Mouse (Mus musculus): ENCODE data around the gene Adgrb2. TPM values are rescaled to one million over a fixed set of nuclear protein-coding genes. Genes with fewer than 3 reads are reported as not detected.
A peak's percentile ranks its signal among the peaks of the same experiment; 100 is the strongest.

Gene Adgrb2
- polyA plus RNA-seq (2014; fragmentation: Nextera tagmentation; extraction: Ambion mirVana), result 3.6 and 8.2 TPM in 2 replicates

- ATAC-seq (replicated peaks; ENCODE audit: low FRiP score) (peak; percentile 40; the same call in 1 of the 2 replicates), DNase-seq (ENCODE audit: low spot score) (peak; percentile 78)
- Histone ChIP-seq H3K27ac (ENCODE audit: low read depth, low read length) (no peak within 1 kb of the TSS), H3K4me1 (replicated peaks; ENCODE audit: control insufficient read depth, insufficient read depth, low read length) (peaks cover 38% of the 10 kb centered on the region), H3K4me2 (ENCODE audit: low read depth, low read length, severe bottlenecking) (peak within 1 kb of the TSS; percentile 97), H3K27me3 (ENCODE audit: control insufficient read depth, insufficient read depth, low read length) (peaks cover 34% of the 10 kb centered on the region), H3K9ac (ENCODE audit: low read length) (peak within 1 kb of the TSS; percentile 74), H3K4me3 (ENCODE audit: low read depth, low read length) (peak within 1 kb of the TSS; percentile 72), H3K36me3 (ENCODE audit: control insufficient read depth, insufficient read depth, low read length) (no peaks in the 10 kb centered on the region), H3K9me3 (ENCODE audit: control insufficient read depth, low read length) (no peaks in the 10 kb centered on the region)
- WGBS, result under 1% methylated on average over 45 of the region's 77 CpGs
Measured at GRCm38 (mm10) chr4:129984421-129985061, at the start of gene Adgrb2. Adgrb2 (plus strand) TSS chr4:129984870.

DNA sequence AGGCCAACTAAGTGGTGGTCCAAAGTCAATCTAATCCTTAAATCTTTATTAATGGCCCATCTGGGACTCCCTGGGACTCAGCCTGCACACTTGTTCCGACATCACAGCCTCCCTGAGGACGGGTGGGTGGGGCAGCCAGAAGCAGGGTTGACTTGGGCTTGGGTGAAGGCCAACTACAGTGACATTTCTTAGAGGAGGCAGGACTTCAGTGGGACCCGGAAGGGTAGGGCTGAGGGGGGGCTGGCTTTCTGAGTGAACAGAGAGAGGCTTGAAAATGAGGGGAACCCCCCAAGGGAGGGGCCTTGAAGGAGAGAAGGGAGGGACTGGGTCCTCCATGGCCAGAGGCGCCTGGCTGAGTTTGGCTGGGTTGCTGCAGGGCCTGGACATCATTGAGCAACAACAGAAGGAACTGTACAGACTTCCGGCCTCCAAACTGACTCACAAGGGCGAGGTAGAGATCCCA, 33.3 kb upstream of the Adgrb2 start:
- Histone ChIP-seq H3K9ac (ENCODE audit: low read length) (no peak overlapping the region), H3K9me3 (ENCODE audit: control insufficient read depth, low read length) (no peaks in the 10 kb centered on the region), H3K4me3 (ENCODE audit: low read depth, low read length) (no peak overlapping the region), H3K27ac (ENCODE audit: low read depth, low read length) (no peak overlapping the region), H3K4me2 (ENCODE audit: low read depth, low read length, severe bottlenecking) (no peak overlapping the region), H3K4me1 (replicated peaks; ENCODE audit: control insufficient read depth, insufficient read depth, low read length) (no peaks in the 10 kb centered on the region), H3K36me3 (ENCODE audit: control insufficient read depth, insufficient read depth, low read length) (no peaks in the 10 kb centered on the region), H3K27me3 (ENCODE audit: control insufficient read depth, insufficient read depth, low read length) (no peaks in the 10 kb centered on the region)
- 82% methylated on average over 6 of the region's 6 CpGs for WGBS
- ATAC-seq (replicated peaks; ENCODE audit: low FRiP score) (no peak), DNase-seq (ENCODE audit: low spot score) (no peak)

DNA sequence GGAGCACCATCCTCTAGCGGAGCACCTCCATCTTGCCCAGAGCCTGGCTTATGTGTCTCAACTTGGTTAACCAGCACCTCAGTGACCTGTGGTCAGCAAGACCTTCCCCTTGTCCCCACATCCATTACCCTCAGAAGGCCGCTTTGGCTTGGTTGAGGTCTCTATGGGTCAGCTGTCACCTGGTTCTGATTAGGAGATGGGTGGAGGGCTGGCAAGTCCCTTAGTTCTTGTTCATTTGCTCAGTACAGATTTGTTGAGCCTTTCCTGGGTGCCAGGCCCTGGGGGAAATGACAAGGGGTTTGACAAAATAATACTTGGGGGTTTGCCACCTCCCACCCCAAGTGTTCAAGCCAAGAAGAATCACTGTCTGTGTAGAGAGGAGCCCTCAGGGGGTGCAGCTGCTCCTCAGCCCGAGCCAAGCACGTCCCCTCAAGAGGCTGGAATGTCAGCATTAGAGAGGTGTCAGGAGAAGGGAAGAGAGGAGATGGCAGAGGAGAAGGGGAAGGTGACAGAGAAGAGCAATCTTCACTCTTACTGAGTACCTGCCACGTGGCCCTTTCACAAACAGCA, 32.3 kb upstream of the Adgrb2 start:
- Histone ChIP-seq H3K4me3 (ENCODE audit: low read depth, low read length) (no peak overlapping the region), H3K9ac (ENCODE audit: low read length) (no peak overlapping the region), H3K4me2 (ENCODE audit: low read depth, low read length, severe bottlenecking) (no peak overlapping the region), H3K9me3 (ENCODE audit: control insufficient read depth, low read length) (no peaks in the 10 kb centered on the region), H3K27me3 (ENCODE audit: control insufficient read depth, insufficient read depth, low read length) (no peaks in the 10 kb centered on the region), H3K36me3 (ENCODE audit: control insufficient read depth, insufficient read depth, low read length) (no peaks in the 10 kb centered on the region), H3K4me1 (replicated peaks; ENCODE audit: control insufficient read depth, insufficient read depth, low read length) (no peaks in the 10 kb centered on the region), H3K27ac (ENCODE audit: low read depth, low read length) (no peak overlapping the region)
- 67% methylated on average over 5 of the region's 5 CpGs for WGBS
- no peak for ATAC-seq (replicated peaks; ENCODE audit: low FRiP score)
- DNase-seq (ENCODE audit: low spot score), result no peak

- Histone ChIP-seq H3K4me1 (replicated peaks; ENCODE audit: control insufficient read depth, insufficient read depth, low read length) (no peaks in the 10 kb centered on the region), H3K27me3 (ENCODE audit: control insufficient read depth, insufficient read depth, low read length) (no peaks in the 10 kb centered on the region), H3K9ac (ENCODE audit: low read length) (no peak overlapping the region), H3K9me3 (ENCODE audit: control insufficient read depth, low read length) (no peaks in the 10 kb centered on the region), H3K4me3 (ENCODE audit: low read depth, low read length) (no peak overlapping the region), H3K36me3 (ENCODE audit: control insufficient read depth, insufficient read depth, low read length) (no peaks in the 10 kb centered on the region), H3K27ac (ENCODE audit: low read depth, low read length) (no peak overlapping the region), H3K4me2 (ENCODE audit: low read depth, low read length, severe bottlenecking) (no peak overlapping the region)
- no peak for ATAC-seq (replicated peaks; ENCODE audit: low FRiP score)
- 59% methylated on average over 2 of the region's 2 CpGs for WGBS
- no peak for DNase-seq (ENCODE audit: low spot score)
Measured at GRCm38 (mm10) chr4:129954527-129954926, 30.1 kb upstream of the Adgrb2 start.

DNA sequence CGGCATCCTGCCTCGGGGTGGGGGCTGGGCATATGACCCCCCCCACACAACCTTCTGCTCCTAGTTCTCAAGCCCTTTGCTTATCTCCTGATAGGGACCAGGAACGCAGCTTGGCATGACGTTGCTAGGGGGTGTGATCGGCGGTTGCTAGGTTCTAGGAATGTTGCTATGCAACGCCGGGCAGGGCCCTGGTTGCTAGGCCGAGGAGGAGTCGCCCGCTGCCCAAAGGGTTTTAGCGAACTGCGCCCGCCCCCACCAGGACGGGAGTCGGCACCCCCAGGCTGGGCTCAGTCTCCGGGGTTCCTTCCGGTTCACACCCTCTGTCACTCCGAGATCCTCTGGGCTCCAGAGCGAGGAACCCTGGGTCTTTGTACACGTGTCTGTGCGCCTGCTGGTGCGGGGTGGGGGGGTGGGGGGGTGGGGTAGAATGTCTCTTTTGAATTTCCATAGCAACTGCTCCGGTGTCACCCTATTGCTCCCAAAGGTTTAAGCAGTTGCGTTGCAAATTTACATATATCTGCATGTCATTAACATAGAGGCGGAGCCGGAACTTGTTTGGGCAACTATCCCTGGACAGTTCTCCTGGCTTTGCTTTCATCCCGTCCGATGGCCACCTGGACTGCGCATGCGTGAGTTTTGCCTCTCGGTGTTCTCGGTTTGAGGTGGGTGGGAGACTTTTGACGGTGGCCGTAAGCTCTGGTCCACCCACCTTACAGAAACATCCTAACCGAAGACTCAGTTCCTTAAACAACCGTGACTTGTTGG, 24.3 kb upstream of the Adgrb2 start:
- Histone ChIP-seq H3K9me3 (ENCODE audit: control insufficient read depth, low read length) (no peaks in the 10 kb centered on the region), H3K4me1 (replicated peaks; ENCODE audit: control insufficient read depth, insufficient read depth, low read length) (peaks cover 8% of the 10 kb centered on the region; the same call in 1 of the 2 replicates), H3K4me3 (ENCODE audit: low read depth, low read length) (peak overlapping the region; percentile 38), H3K9ac (ENCODE audit: low read length) (peak overlapping the region; percentile 23; the same call in 1 of the 2 replicates), H3K27ac (ENCODE audit: low read depth, low read length) (no peak overlapping the region), H3K4me2 (ENCODE audit: low read depth, low read length, severe bottlenecking) (peak overlapping the region; percentile 94), H3K36me3 (ENCODE audit: control insufficient read depth, insufficient read depth, low read length) (no peaks in the 10 kb centered on the region), H3K27me3 (ENCODE audit: control insufficient read depth, insufficient read depth, low read length) (no peaks in the 10 kb centered on the region)
- peak; percentile 90 for DNase-seq (ENCODE audit: low spot score)
- peak; percentile 89 for ATAC-seq (replicated peaks; ENCODE audit: low FRiP score)
- WGBS, result 2% methylated on average over 37 of the region's 37 CpGs

DNA sequence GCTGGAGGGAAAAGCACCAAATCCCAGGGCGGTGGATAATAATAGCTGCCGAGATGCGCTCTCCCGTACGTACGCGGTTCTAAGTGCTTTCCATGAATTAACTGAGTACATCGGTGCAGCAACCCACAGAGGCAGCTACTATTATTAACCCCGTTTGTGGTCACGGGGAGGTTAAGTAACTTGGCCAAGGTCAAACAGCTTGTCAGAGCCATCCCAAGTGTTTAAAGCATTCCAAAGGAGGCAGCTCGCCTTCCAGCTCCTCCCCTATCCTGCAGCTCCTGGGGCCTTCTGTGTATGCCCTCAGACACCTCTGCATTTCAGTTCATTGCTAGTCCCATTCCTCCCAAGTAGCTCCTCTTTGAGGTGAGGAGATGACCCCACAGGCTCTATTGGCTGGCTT, 19.4 kb upstream of the Adgrb2 start:
- no peak for DNase-seq (ENCODE audit: low spot score)
- H3K9me3 ChIP-seq (ENCODE audit: control insufficient read depth, low read length), result no peaks in the 10 kb centered on the region
- no peak overlapping the region for H3K9ac ChIP-seq (ENCODE audit: low read length)
- no peak overlapping the region for H3K4me2 ChIP-seq (ENCODE audit: low read depth, low read length, severe bottlenecking)
- H3K4me1 ChIP-seq (replicated peaks; ENCODE audit: control insufficient read depth, insufficient read depth, low read length), result peaks cover 30% of the 10 kb centered on the region
- no peak overlapping the region for H3K27ac ChIP-seq (ENCODE audit: low read depth, low read length)
- no peak for ATAC-seq (replicated peaks; ENCODE audit: low FRiP score)
- 70% methylated on average over 11 of the region's 11 CpGs for WGBS
- no peaks in the 10 kb centered on the region for H3K36me3 ChIP-seq (ENCODE audit: control insufficient read depth, insufficient read depth, low read length)
- H3K4me3 ChIP-seq (ENCODE audit: low read depth, low read length), result no peak overlapping the region
- H3K27me3 ChIP-seq (ENCODE audit: control insufficient read depth, insufficient read depth, low read length), result no peaks in the 10 kb centered on the region

DNA sequence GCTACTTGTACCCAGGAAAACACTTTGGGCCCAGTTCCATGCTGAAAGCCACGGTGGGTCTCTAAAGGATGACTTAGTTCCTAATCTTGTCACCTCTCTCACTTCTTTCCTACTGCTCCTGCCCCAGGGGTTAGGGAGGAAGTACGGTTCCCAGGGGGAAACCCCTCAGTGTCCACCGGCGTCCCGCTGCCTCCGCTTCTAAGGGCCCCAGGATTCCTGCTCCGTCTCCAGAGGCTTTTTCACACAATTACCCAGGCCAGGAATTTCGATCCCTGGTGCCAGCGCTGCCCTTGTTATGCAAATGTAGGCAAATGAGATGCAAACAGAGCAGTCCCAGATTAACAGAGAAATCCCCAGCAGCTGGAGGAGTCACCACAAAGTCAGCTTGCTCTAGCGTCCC, 18.5 kb upstream of the Adgrb2 start:
- DNase-seq (ENCODE audit: low spot score) (peak; percentile 76), ATAC-seq (replicated peaks; ENCODE audit: low FRiP score) (no peak)
- no peak overlapping the region for H3K9ac ChIP-seq (ENCODE audit: low read length)
- WGBS, result 4% methylated on average over 10 of the region's 10 CpGs
- H3K27ac ChIP-seq (ENCODE audit: low read depth, low read length), result no peak overlapping the region
- no peaks in the 10 kb centered on the region for H3K36me3 ChIP-seq (ENCODE audit: control insufficient read depth, insufficient read depth, low read length)
- no peaks in the 10 kb centered on the region for H3K9me3 ChIP-seq (ENCODE audit: control insufficient read depth, low read length)
- H3K4me2 ChIP-seq (ENCODE audit: low read depth, low read length, severe bottlenecking), result peak overlapping the region; percentile 15; the same call in 1 of the 2 replicates
- H3K4me1 ChIP-seq (replicated peaks; ENCODE audit: control insufficient read depth, insufficient read depth, low read length), result peaks cover 30% of the 10 kb centered on the region
- H3K27me3 ChIP-seq (ENCODE audit: control insufficient read depth, insufficient read depth, low read length), result no peaks in the 10 kb centered on the region
- no peak overlapping the region for H3K4me3 ChIP-seq (ENCODE audit: low read depth, low read length)

DNA sequence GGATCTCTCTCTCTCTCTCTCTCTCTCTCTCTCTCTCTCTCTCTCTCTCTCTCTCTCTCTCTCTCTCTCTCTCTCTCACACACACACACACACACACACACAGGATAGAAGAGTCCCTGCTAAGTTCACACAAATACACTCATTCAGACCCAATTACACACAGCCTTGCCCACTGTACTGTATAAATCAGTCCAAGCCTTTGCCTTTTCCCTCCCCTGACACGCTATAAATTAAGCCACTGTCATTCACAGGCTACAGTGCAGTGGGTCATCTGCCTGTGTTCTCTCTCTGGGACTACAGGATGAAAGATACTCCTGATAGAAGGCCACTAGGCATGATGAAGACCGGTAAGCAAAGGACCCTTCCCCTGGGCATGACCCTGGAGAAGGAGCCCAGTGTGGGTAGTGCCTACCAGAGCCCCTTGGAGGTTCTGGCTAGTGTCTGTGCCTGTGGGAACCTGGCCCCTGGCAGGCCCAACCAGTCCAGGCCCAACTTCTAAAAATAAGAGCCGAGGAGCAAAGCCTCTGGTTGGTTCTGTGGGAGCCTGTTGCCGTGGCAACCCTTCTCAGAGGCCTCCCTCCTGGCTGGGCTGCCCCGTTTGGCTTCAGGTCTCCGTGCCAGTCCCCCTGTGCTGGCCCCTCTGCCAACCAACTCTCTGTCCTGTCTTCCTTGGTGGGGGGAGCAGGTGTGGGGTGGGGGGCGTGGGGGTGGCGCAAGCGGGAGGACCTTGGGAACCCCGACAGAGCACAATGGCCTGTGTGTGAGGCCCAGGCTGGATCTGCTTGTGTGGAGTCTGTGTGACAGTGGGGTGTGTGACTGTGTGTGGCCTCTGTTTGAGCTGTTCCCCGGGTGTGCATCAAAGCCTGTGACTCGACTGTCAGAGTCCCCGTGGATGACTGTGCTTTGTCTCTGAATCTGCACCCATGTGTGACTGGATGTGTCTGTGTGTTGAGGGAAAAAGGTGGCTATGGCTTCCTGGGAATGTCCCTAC, 17.4 kb upstream of the Adgrb2 start:
- Histone ChIP-seq H3K4me3 (ENCODE audit: low read depth, low read length) (no peak overlapping the region), H3K27ac (ENCODE audit: low read depth, low read length) (peak overlapping the region; percentile 1; the same call in 1 of the 2 replicates), H3K36me3 (ENCODE audit: control insufficient read depth, insufficient read depth, low read length) (no peaks in the 10 kb centered on the region), H3K27me3 (ENCODE audit: control insufficient read depth, insufficient read depth, low read length) (no peaks in the 10 kb centered on the region), H3K9me3 (ENCODE audit: control insufficient read depth, low read length) (no peaks in the 10 kb centered on the region), H3K9ac (ENCODE audit: low read length) (peak overlapping the region; percentile 33), H3K4me2 (ENCODE audit: low read depth, low read length, severe bottlenecking) (peak overlapping the region; percentile 35), H3K4me1 (replicated peaks; ENCODE audit: control insufficient read depth, insufficient read depth, low read length) (peaks cover 30% of the 10 kb centered on the region)
- WGBS, result 25% methylated on average over 13 of the region's 13 CpGs
- ATAC-seq (replicated peaks; ENCODE audit: low FRiP score) (peak; percentile 68), DNase-seq (ENCODE audit: low spot score) (peak; percentile 83)
